Mouse (Mus musculus) megakaryocyte, embryonic 14.5 days (primary cell): Measurements from ENCODE around the gene 1700025G04Rik.

ENCODE experiments used
- FLI1 ChIP-seq: IDR thresholded peaks from 2 replicates; pipeline ENCODE4 v1.6.1; 2012; ENCODE audit warnings: low read length, inconsistent platforms, mixed read lengths
- GATA1 ChIP-seq: IDR thresholded peaks from 3 replicates; pipeline ENCODE4 v1.6.1; 2012; ENCODE audit warnings: mixed read lengths, low read length, inconsistent platforms, borderline replicate concordance

GRCm38 (mm10) chr1:151971581-151971980 is 118.3 kb downstream of the 1700025G04Rik start:
- TF ChIP-seq GATA1 (no peak), FLI1 (no peak)
